Mouse (Mus musculus) testis, adult 2 months (tissue): ENCODE measurements at regions not wholly inside any gene's neighbourhood (a gene's known extent, or its start where the extent isn't known, plus 50 kb on each side); places are given as distances from the start of the nearest gene placed in this dataset.

Experiments
- CTCF ChIP-seq: fragments of 200-500 bp; IDR thresholded peaks from 2 replicates; pipeline ENCODE4 v1.5.1; 2012; ENCODE audit warnings: low read depth, mild to moderate bottlenecking, inconsistent platforms, low read length, moderate library complexity; ENCODE audit not compliant: control insufficient read depth, insufficient read depth, insufficient replicate concordance
- POLR2A ChIP-seq: fragments of 200-500 bp; IDR thresholded peaks from 2 replicates; pipeline ENCODE4 v1.6.1; 2012; ENCODE audit warnings: low read depth, mild to moderate bottlenecking, inconsistent platforms, low read length, moderate library complexity; ENCODE audit not compliant: control insufficient read depth

DNA sequence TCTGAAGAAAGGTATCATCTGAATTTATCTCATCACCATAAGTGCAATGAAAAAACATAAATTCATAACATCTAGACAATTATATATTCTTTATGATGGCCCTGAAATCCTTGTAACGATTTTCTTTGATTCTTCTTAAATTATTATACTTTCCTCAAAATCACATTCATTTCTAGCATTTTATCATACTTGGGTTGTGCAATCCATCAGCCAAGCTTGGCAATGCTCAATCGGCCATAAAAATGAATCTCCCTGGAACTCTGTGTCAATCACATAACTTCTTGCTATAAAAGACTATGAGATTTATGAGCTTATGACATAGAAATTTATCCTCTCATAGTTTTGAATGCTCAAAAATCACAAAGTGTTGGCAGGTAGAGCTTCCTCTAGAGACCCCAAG, 811.3 kb downstream of the Ryr2 start:
- TF ChIP-seq POLR2A (no peak), CTCF (no peak)
